Mouse (Mus musculus) left cerebral cortex, postnatal 4 days (tissue): Measurements from ENCODE around the gene Elk4. TPM values are rescaled to one million over a fixed set of nuclear protein-coding genes. Genes with fewer than 3 reads are reported as not detected.
A peak's percentile ranks its signal among the peaks of the same experiment; 100 is the strongest.

Source experiments
- DNase-seq: peaks from one replicate; pipeline ENCODE4 v3.0.0-alpha.2; 2022
- intact Hi-C: fragments of 180-260 bp; cut with DNase I; formaldehyde crosslinking; loops from one replicate; pipeline ENCODE4 v1.15.1; 2025
- total RNA-seq, 2 experiments: library from RNA; stranded (reverse); gene quantifications; 2 replicates each; pipeline ENCODE4 v1.2.3; 2021

The Elk4 gene
- total RNA-seq, 2 experiments from 2014 or later: 53.0 to 56.1 TPM

DNA sequence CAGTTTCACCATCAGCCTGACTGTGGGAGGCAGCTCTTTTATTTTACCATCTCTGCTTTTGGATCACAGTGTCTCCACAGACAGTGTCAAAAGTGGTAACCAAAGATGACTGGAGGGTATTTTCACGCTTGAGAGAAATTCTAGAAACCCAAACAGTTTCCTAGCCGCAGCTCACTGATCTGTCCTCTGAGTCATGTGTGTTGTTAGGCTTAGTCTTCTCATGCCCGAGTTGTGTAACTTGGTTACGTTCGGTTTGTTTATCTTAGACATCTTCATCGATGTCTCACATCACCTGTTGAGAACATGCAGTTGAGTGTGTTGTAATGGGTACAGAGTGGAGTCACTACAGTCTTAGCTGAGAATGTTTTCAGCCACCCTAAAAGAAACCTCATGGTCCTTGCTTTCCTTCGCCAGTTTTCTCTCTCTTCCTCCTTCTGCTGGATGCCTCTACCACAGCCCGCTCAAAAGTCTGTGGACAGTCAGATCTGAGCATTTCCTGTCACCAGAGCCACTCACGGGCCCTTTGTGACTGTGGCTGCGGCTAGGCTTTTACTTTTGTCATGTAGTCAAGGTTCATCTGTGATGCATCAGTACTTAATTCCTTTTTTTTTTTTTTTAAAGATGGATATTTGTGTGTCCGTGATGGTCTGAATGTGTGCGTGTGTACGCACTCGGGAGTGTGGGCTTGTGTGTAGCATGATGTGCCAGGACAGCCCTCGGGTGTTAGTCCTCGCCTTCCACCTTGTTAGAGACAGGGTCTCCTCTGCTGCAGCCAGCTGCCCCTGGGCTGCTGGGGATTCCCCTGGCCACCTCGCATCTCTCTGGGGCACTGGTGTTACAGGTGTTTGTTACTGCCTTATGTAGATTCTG, 3.5 kb downstream of the Elk4 start:
- no peak for DNase-seq
- intact Hi-C loops: no loop called here

DNA sequence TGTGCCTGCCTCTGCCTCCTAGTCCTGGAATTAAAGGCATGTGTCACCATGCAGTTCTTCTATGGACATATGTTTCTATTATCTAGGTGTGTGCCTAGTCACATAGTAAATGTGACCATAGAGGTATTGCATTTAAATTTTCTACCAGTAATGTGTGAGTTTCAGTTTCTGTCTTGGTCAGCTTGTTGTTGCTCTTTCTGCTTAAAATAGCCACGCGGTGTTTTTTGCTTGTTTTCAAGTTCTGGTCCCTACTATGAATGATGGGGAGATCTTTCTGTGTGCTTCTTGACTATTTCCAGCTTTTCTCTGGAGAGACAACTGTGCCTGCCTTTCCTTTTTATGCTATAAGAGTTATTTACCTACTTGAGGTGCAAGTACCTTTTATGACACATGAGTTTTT, 4.4 kb downstream of the Elk4 start:
- DNase-seq: no peak
- intact Hi-C loops: no loop called here

DNA sequence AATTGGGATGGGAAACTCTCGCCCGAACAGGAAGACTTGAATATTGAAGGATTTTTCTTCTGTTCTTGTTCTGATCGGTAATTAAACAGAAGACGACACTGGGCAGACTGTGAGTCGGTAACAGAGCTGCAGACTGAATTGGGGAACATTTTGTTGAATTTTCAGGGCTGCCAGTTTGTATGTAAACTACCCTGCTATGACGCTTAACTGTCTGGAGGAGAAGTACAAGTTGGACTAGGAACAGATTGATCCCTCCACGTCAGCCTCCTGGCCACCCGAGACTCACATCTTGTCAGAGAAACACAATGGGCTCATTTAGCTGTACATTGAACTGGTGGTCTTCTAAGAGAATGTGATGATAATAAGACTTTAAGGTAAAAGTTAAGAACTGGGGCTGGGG, 5.5 kb downstream of the Elk4 start:
- intact Hi-C loops: no loop called here
- DNase-seq: no peak

DNA sequence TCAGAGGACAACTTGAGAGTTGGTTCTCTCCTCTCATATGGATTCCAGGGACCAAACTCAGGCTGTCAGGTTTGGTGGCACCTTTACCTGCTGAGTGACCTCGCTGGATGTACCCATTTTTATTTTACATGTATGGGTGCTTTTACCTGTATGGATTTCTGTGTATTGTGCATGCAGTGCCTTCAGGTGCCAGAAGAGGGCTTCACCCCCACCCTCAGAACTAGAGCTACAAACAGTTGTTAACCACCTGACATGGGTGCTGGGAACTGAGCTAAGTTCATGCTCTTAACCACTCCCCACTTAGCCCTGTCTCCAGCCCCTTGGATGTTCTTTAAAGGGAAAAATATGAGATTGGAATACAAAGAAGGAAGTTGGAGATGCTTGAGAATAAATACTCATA, 7.4 kb downstream of the Elk4 start:
- intact Hi-C loops: no loop called here
- no peak for DNase-seq

DNA sequence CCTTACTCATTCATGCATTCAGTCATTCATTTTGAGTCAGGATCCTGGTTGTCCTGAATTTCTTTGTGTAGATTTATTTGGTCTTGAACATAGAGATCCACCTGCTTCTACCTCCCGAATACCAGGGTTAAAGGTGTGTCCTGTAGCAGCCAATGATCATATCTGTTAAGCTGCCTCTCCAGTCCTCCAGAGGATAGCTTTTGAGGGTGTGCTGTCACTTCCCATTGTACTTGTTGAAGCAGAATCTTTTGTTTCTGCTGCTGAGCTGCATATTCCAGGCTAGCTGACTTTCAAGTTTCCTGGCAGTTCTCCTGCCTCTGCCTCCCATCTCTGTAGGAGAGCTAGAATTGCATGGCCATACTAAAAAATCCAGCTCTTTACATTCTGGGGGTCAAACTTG, 9.3 kb downstream of the Elk4 start:
- no peak for DNase-seq
- intact Hi-C loops: no loop called here

DNA sequence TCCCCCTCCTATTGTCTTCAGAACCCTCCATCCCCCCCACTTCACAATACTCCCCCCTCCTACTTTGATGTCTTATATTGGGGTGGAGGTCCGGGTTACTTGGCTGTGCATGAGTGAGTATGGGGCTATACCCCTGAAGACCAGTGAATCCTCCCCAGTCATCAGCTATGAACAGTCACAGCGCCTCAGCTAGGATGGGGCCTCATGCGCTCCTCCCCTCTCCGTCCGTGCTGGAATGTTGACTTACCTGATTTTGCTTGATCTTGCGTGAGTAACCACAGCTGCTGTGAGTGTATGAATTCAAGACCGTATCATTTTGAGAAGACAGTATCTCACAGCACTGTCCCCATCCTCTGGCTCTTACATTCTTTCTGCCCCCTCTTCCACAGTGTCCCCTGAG, 12.5 kb downstream of the Elk4 start:
- intact Hi-C loops: no loop called here
- no peak for DNase-seq

DNA sequence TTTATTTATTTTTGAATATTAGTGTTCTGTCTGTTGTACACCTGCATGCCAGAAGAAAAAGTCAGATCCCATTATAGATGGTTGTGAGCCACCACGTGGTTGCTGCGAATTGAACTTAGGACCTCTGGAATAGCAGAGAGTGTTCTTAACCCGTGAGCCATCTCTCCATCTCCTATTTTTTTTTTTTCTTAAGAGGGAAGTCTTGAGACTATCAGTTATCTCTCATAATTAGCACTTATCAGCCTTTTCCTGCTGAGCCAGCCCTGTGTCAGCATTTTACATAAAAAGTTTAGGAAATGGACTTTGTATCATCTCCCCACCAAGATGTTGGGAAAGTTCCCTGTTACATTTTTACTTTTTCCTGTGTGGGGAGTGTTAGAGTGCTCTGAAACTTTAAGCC, 14.7 kb downstream of the Elk4 start:
- intact Hi-C loops: no loop called here

DNA sequence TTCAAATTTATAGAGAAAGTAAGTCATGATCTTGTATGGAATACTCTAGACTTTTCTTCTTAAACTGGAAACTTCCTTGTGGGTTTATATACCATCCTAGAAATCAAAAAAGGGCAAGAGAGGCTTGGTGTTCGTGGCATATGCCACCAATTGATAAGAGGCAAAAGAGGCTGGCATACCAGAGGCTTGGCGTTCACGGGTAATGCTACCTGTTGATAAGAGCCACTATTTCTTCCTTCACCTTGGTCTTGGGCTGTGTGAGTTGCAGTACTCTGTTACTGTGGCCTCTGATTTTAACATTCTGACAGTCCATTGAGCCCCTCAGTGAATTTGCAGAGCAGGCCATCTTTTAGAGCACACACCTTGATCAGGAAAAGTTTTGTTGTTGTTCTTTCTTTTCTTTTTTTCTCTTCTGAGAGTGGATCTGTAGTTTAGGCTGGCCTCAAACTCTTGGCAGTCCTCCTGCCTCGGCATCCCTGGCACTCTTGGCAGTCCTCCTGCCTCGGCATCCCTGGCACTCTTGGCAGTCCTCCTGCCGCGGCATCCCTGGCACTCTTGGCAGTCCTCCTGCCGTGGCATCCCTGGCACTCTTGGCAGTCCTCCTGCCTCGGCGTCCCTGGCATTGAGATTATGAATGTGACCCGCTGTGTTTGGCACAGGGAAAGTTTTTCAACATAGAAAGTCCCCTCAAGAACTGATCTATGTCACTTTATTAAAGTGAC, 19.7 kb downstream of the Elk4 start:
- intact Hi-C loops: no loop called here
- DNase-seq: no peak

More for the DNA sequence above, 14.7 kb downstream of the Elk4 start:
- DNase-seq: no peak

DNA sequence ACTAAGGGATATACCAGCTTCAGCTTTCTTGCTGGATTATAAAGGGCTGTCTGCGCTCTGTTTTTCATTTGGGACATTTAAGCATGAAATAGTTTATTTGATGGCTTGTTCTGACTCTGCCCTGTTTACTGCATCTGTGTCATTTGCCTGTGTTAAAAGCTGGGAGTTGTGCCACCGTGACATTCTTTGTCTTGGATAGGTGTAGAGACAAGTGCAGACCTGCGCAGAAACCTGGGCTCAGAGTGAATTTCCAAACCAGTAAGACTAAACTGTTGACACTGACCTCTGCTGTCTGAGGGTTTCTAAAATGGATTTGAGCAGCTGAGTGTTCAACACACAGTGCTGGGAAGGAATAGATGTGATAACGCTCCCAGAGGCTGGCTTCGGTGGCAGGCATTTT, 20.6 kb downstream of the Elk4 start:
- intact Hi-C loops: no loop called here
- no peak for DNase-seq

DNA sequence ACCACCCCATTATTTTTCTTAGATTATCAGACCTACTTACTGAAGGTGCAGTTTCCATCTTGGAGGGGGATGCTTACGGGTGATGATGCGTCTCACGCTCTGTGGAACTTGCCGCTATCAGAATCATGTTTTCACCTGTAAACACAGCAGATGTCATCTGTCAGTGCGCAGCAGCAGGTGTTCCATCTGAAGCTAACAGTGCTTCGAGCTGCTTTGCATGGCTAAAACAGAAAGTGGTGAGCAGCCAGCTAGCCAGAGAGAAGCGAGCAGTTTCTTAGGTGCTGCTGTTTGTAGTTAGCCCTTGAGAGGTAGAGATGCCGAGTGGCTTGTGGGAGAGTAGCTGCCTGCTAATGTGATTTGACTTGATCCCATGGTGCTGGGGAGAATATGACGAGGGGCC, 21.0 kb downstream of the Elk4 start:
- DNase-seq: no peak
- intact Hi-C loops: no loop called here

DNA sequence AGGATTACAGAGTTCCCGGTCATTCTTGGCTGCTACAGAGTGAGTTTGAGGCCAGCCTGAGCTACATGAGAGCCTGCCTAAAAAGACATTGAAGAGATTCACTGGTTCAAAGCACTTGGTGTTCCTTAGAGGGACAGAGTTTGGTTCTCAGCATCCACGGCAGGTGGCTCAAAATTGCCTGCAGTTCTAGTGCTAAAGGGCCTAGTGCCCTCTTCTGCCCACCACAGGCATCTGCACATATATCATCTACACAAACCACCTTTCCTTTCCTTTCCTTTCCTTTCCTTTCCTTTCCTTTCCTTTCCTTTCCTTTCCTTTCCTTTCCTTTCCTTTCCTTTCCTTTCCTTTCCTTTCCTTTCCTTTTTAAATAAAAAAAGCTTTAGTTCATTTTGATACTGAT, 23.2 kb downstream of the Elk4 start:
- no peak for DNase-seq
- intact Hi-C loops: no loop called here

DNA sequence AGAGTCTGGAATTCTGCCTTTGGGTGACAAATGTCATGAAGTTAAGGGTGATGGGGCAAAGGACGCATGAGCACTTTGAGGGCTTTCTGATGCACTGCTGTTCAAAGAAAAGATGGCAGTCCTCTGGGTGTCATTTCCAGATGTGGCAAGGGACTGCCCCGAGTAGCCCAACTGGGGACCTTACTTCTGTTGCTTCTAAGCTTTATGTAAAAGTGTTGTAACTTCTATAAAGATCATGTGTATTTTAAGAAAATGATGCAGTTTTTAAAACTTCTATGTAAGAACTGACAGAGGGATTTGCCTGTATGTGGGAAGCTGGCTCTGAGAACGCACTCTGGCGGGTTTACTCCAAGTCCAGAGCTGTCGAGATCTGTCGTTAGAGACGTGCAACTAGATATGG, 24.8 kb downstream of the Elk4 start:
- intact Hi-C loops: no loop called here
- DNase-seq: no peak

DNA sequence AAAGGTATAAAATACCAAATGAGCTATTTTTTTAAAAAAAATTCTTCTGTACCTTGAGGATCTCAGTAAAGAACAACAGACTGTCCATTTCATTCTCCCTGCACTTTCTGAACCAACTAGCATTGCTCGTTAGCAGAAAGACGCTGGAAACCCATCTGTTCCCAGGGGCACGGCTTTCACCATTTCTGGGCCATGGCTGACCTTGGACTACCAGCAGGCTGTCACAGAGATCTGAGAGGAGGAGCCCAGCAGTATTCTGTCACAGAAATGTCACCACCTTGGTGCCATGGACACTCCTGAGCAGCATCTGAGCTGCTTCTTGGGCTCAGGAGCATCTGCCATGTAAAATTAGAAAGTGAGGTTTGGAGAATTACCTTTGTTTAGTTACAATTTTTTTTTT, 30.3 kb downstream of the Elk4 start:
- DNase-seq: no peak
- intact Hi-C loops: no loop called here

DNA sequence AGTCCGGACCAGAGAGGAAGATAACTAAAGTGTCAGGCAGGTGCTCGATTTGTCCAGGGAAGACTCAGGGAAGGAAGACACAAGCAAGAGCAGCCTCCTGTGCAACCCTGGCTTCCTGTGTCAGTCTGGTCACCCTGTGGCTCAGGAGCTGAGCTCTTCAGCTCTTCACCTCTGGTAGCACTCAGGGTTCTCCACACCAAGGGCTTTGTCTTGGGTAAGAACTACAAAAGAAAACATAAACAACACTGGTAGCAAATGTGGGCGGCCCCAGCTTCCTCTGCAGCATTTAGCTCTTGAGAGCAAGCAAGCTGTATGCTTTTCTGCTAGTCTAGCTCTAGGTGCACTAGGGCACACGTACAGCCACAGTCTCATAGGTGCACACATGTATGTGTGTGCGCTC, 31.3 kb downstream of the Elk4 start:
- intact Hi-C loops: no loop called here
- DNase-seq: no peak

DNA sequence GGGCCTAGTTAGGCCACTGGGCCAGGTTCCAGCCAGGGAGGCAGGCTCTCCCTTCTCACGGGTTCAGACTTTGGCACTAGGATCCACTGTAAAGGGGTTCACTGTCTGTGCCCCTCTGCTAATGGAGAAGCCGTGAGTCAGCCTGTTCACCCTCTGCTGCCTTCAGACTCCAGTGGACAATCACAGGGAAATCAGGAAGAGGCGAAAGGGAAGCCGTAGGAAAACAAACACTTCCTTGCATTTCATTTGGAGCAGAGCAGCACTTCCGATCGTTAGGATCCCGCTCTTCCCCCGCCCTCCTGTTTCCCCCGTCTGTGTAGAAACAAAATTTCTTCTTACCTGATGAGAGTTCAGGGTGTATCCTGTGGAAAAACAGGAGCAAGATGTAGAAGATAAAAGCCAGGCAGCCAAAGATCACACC, 32.8 kb downstream of the Elk4 start:
- intact Hi-C loops: no loop called here
- DNase-seq: no peak

DNA sequence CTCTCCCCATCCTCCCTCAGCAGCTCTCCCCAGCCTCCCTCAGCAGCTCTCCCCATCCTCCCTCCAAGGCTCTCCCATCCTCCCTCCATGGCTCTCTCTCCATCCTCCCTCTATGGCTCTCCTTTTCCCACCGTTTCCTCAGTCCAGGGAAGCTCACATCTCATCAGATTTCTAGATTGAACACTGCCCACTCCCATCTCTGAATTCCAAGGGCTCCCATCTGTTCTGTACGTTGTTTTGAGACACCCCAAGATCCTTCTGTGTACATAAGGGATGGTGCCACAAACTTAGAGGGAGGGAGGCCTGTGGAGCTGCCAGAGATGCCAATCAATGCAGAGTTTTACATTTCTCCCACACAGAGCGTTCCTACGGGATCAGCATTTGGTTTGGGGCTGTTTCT, 36.4 kb downstream of the Elk4 start:
- DNase-seq: no peak

DNA sequence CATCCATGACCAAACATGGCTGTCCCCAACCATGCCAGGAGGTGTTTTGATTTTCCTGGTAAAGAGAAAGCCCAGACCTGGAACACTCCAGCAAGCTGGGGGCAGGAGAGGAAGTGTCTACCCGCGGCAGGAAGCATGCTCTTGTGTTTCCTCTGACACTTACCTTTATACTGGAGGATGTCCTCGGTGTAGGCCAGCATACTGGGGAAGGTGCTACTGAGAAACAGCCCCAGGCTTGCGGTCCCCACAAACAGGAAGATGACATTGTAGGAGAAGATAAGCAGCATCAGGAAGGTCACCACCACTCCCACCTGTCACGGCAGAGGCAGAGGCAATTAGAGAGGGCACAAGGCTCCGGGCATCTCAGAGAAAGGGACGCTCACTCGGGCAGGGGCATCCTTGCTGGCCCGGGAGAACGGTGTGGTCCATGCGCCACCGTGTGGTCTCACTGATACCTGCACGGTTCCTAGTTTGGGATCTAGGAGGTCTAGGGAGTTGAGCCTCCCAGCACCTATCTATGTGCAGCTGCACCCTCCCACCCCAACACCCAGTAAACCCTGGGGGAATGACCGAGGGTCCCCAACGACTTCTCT, 38.8 kb downstream of the Elk4 start:
- intact Hi-C loops: loop anchor here (5.0 kb wide), 2 partner anchors 49 to 61 kb away; no protein-coding TSS in a partner anchor
- peak; percentile 67 for DNase-seq

More for the DNA sequence above, 36.4 kb downstream of the Elk4 start:
- intact Hi-C loops: no loop called here

DNA sequence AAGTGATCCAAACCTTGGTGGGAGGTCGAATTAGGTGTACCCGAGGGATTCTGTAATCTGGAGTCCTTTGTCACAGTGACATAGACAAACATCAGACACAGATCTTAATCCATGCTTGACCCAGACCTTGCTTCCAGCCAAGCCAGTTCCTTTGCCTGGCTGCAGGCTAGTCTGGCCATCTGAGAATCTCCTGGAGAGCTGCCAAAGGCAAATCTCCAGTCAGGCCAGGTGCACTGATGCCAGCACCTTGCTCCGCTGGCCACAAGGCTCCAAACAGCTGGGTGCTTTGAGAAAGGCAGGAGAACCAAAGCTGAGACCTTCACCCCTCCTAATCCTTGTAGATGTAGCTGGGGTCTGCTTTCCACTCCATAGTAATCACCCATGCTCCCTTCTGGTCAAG, 44.3 kb downstream of the Elk4 start:
- intact Hi-C loops: no loop called here

DNA sequence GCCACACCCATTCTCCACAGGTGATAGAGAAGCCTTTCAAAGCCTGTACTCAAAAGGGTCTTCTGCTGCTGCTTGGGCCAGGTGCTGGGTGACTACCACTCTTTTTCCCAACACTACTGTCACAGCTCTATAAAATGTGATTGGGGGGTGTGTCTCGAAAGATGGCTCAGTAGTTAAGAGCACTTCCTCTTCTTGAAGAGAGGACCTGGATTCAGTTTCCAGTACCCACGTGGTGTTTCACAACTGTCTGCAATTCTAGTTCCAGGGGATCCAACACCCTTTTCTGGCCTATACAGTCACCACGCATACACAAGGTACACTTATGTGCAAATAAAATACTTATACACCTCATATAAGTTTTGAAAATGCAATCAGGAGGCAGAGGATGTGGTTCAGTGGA, 47.0 kb downstream of the Elk4 start:
- intact Hi-C loops: no loop called here
- DNase-seq: no peak

More for the DNA sequence above, 44.3 kb downstream of the Elk4 start:
- DNase-seq: no peak

DNA sequence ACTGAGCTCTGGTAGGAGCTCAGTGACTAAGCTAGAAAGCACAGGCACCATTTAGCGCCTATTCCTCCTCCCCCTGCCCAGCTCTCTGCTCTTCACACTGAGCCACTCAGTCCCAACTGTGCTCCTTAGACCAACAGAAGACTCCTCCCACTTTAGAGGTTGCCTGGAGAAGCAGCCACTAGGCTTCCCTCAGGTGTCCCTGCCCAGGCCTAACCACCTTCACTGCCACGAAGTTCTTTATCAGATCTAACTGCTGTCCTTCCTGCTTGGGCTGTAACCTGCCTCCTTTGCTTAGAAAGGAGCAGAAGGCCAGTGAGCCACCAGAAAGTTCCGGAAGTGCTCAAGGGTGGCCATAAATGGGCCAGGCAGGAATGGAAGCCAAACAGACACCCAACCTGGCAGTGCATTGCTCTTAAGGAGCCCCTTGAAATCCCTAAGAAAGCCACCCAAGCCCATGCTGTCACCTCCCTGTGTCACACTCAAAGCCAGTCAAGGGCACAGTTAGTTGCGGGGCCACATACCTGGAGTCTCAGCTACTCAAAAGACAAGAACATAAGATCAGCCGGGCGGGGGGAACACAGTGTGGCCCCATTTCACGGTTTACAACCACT, 47.8 kb downstream of the Elk4 start:
- DNase-seq: no peak
- intact Hi-C loops: no loop called here

DNA sequence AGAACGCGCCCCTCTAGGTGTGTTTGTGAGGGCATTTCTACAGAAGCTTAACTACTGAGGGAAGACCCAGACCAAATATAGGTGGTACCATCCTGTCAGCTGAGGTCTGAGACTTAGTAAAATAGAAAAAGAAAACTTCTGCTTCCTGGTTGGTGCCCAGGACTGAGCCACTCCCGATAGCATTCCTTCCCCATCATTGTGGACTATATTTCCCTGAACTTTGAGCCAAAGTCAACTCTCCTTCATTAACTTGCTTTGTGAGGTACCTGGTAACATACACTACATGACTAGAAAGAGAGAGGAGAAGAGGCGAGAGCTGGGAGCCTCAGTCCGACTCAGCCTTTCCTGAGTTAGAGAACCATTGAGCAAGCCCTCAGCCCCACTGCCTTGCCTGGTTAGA, 51.2 kb downstream of the Elk4 start:
- no peak for DNase-seq
- intact Hi-C loops: no loop called here
